Comparison of ENCODE assay signal across 12 mouse cellular contexts in genomic region chr19:3651220-3651619, GRCm38 (mm10). TPM values are rescaled to one million over a fixed set of nuclear protein-coding genes. Genes with fewer than 3 reads are reported as not detected.
DNase-seq lines count a peak whose midpoint lies in the region; ATAC-seq and TF ChIP-seq lines count a peak whose summit lies in the region.
"Had no signal": no experiment of that assay in that cellular context is flagged by ENCODE, and none has a peak within 500 bp of the region (broad histone marks: within the 10 kb centered on the region; RNA-seq: fewer than 3 reads in every experiment).

No protein-coding gene starts in this region.

- 98% methylated on average over 3 of the region's 3 CpGs for WGBS in liver, adult 2 months
- 86% methylated on average over 3 of the region's 3 CpGs for WGBS in liver, embryonic 12.5 days (ENCODE audit: insufficient replicate concordance)

- H3K9ac ChIP-seq in liver, adult 2 months (ENCODE audit: low read depth, low read length): no peak overlapping the region
- no peak overlapping the region for H3K9ac ChIP-seq in liver, embryonic 12.5 days
- H3K9ac ChIP-seq: hindbrain, embryonic 13.5 days had no signal

- H3K27me3 ChIP-seq in liver, adult 2 months (ENCODE audit: control insufficient read depth, insufficient read depth, low read length): no peaks in the 10 kb centered on the region
- no peaks in the 10 kb centered on the region for H3K27me3 ChIP-seq in liver, embryonic 12.5 days (replicated peaks)
- H3K27me3 ChIP-seq: hindbrain, embryonic 13.5 days had no signal

- peaks cover 18% of the 10 kb centered on the region for H3K36me3 ChIP-seq in liver, adult 2 months (ENCODE audit: control insufficient read depth, insufficient read depth, low read length)
- peaks cover 63% of the 10 kb centered on the region for H3K36me3 ChIP-seq in liver, embryonic 12.5 days

- no peak overlapping the region for H3K4me3 ChIP-seq in liver, adult 2 months (ENCODE audit: insufficient read depth, low read depth, low read length)
- H3K4me3 ChIP-seq in liver, embryonic 12.5 days: no peak overlapping the region
- H3K4me3 ChIP-seq in bone marrow macrophage, adult 2 months (ENCODE audit: insufficient read depth, low read length): no peak overlapping the region
- H3K4me3 ChIP-seq: erythroblast, embryonic 14.5 days; hindbrain, embryonic 13.5 days; limb, embryonic 10.5 days had no signal

- H3K9me3 ChIP-seq in liver, embryonic 12.5 days (replicated peaks): 0 out of 2 replicates have a peak, but pooled peaks cover 5% of the 10 kb centered on the region
- H3K9me3 ChIP-seq: hindbrain, embryonic 13.5 days; limb, embryonic 10.5 days had no signal

- H3K4me1 ChIP-seq in liver, adult 2 months (ENCODE audit: control insufficient read depth, insufficient read depth, low read length): peaks cover 17% of the 10 kb centered on the region
- peaks cover 31% of the 10 kb centered on the region for H3K4me1 ChIP-seq in liver, embryonic 12.5 days
- no peaks in the 10 kb centered on the region for H3K4me1 ChIP-seq in bone marrow macrophage, adult 2 months (ENCODE audit: control insufficient read depth, insufficient read depth, low read length)
- H3K4me1 ChIP-seq: hindbrain, embryonic 13.5 days had no signal

- no peak for ATAC-seq in liver, embryonic 12.5 days

- no peak overlapping the region for H3K4me2 ChIP-seq in liver, embryonic 12.5 days
- H3K4me2 ChIP-seq: heart, embryonic 11.5 days; hindbrain, embryonic 13.5 days had no signal

- TF ChIP-seq CTCF in liver, adult 2 months (IDR thresholded peaks at IDR 0.05; ENCODE audit: low read depth, low read length): peak; percentile 72
- peak; percentile 48; the same call in 1 of the 2 replicates for TF ChIP-seq CTCF in bone marrow macrophage, adult 2 months (IDR thresholded peaks at IDR 0.05; ENCODE audit: low read depth, low read length)

- TF ChIP-seq POLR2A in liver, adult 2 months (IDR thresholded peaks at IDR 0.05; ENCODE audit: extremely low read depth, insufficient read depth, low read length): no peak
- TF ChIP-seq POLR2A in bone marrow macrophage, adult 2 months (IDR thresholded peaks at IDR 0.05; ENCODE audit: borderline replicate concordance, low read depth, low read length): no peak

- no peak overlapping the region for H3K27ac ChIP-seq in liver, adult 2 months (replicated peaks; ENCODE audit: insufficient read depth, low read depth, low read length)
- H3K27ac ChIP-seq in liver, embryonic 12.5 days: no peak overlapping the region
- no peak overlapping the region for H3K27ac ChIP-seq in bone marrow macrophage, adult 2 months (ENCODE audit: insufficient read depth, low read depth, low read length)
- H3K27ac ChIP-seq: hindbrain, embryonic 13.5 days; limb, embryonic 10.5 days had no signal

- DNase-seq in liver, adult 2 months (ENCODE audit: extremely low read depth, low read depth, low spot score): no peak
- DNase-seq in 416B (ENCODE audit: low read depth): peak; percentile 46
- DNase-seq in A20 (ENCODE audit: low read depth, low spot score): peak; percentile 20
- no peak for DNase-seq in ovary, adult 18-20 months (ENCODE audit: low spot score)
- no peak for DNase-seq in kidney, adult 9 months
- DNase-seq: lung, postnatal 4 days had no signal

- H3K79me2 ChIP-seq in liver, adult 2 months (ENCODE audit: control insufficient read depth, insufficient read depth, low read length): peaks cover 10% of the 10 kb centered on the region

RNA-seq across cellular contexts. Expression of gene Lrp5, which starts 35.1 kb away (rescaled TPM):
- total RNA-seq in liver, adult 2 months (2014; rRNA removed): 14.1 and 23.2 TPM in 2 replicates
- 32.6 and 42.4 TPM in 2 replicates for polyA plus RNA-seq in liver, adult 2 months (2012; rRNA removed)
- polyA plus RNA-seq in liver, embryonic 12.5 days (2016; fragmentation: Nextera tagmentation; extraction: Ambion mirVana): 2.7 TPM in 2 replicates
- polyA plus RNA-seq in bone marrow macrophage, adult 2 months (2012; ENCODE audit: insufficient read depth, insufficient read length, missing spikeins): 17.0 and 24.2 TPM in 2 replicates

RNA-seq across cellular contexts. Expression of gene 1810055G02Rik, which starts 56.9 kb away (rescaled TPM):
- total RNA-seq in liver, adult 2 months (2014; rRNA removed): 10.6 and 20.1 TPM in 2 replicates
- 18.4 and 26.9 TPM in 2 replicates for polyA plus RNA-seq in liver, adult 2 months (2012; rRNA removed)
- polyA plus RNA-seq in liver, embryonic 12.5 days (2016; fragmentation: Nextera tagmentation; extraction: Ambion mirVana): 16.4 and 16.5 TPM in 2 replicates
- 5.6 and 7.2 TPM in 2 replicates for polyA plus RNA-seq in bone marrow macrophage, adult 2 months (2012; ENCODE audit: insufficient read depth, insufficient read length, missing spikeins)

Comparison
In these comparisons a context has a peak if more than half of its experiments do, and no peak if none do; other contexts are left out.
1. DNase-seq: peak in 416B (single experiment) and A20 (single experiment); none in liver, adult 2 months (single experiment), ovary, adult 18-20 months (single experiment) and kidney, adult 9 months (single experiment).